Mouse (Mus musculus): ENCODE data around the gene Cdk8. TPM values are rescaled to one million over a fixed set of nuclear protein-coding genes. Genes with fewer than 3 reads are reported as not detected.
"Not testable (repeated sequence)": the region's sequence is repeated elsewhere in the genome, so short reads cannot be mapped to it uniquely, and the experiment has no call there.

Cdk8 gene
- polyA plus RNA-seq (2014; fragmentation: Nextera tagmentation; extraction: Ambion mirVana) = 26.1 and 30.9 TPM in 2 replicates

DNA sequence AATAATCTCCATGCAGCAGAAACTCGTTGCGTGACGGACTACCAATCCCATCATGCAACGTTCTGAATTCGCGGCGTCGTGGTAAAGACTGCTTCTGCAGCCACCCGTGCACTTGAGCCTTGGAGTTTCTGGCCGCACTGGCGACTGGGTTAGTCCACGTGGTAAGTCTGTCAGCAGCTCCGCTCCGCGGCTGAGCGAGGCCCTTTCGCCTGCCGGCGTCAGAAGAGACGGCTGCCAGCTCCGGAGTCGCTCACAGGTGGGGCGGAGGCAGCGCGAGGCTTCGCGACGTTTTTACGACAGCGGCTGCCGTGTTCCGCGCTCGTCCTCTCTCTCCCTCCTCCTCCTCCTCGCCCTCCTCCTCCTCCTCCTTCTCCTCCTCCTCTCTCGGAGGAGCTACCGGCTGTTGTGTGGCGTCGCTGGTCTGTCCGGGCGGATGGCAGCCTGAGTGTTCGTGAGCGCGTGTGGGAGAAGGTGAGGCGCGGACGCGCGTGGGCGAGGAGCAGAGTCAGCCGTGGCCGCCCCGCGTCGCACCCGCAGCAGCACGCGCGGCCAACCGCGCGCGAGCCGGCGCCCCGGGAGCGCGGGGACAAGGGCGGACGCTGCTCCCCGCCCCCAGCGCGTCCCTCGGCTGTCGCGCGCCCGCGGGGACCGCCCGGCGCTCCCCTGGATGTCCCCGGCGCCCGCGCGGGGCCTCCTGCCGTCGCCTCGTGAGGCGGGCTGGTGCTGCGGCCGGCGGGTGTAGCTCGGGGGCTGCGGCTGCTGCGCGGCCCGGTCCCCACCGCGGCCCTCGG is at the start of gene Cdk8:
Gene Cdk8, plus strand, starts transcription at position 367 of the 791 bp plus-strand sequence.
- Histone ChIP-seq H3K36me3 (ENCODE audit: control insufficient read depth, insufficient read depth, low read length) (no peaks in the 10 kb centered on the region), H3K9ac (replicated peaks; ENCODE audit: low read depth, low read length) (peak within 1 kb of the TSS; percentile 82), H3K4me2 (ENCODE audit: low read depth, low read length) (peak within 1 kb of the TSS; percentile 59), H3K27me3 (ENCODE audit: control insufficient read depth, insufficient read depth, low read length) (no peaks in the 10 kb centered on the region), H3K4me3 (ENCODE audit: low read depth, low read length) (peak within 1 kb of the TSS; percentile 72), H3K27ac (ENCODE audit: low read depth, low read length) (peak within 1 kb of the TSS; percentile 89), H3K4me1 (ENCODE audit: control insufficient read depth, insufficient read depth, low read length) (peaks cover 13% of the 10 kb centered on the region), H3K9me3 (ENCODE audit: control insufficient read depth, low read length) (no peaks in the 10 kb centered on the region)
- under 1% methylated on average over 88 of the region's 102 CpGs for WGBS
- ATAC-seq (ENCODE audit: low read depth) = peak; percentile 93

DNA sequence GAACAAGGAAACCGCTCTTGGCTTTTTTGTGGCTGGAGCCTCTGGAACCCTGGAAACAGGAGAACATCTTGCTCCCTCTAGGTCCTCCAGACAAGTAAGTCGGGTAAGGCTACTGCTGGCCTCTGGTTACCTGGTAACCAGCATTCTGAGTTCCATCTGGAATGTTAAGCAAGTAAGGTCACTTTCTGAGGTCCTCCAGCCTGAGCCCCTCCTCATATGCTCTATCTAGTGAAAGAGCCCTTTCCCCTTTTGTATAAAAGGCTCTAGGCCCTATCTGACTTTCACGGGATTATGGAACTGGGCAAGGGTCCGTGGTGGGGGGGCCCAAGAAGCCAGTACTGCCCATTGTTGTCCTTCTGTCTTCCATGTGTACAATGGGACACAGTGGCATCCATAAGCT is 45.8 kb upstream of the Cdk8 start, which contains the start of gene 1700001J03Rik:
Gene 1700001J03Rik, minus strand, starts transcription at position 101 of the 400 bp plus-strand sequence.
- ATAC-seq (ENCODE audit: low read depth); H3K4me3 ChIP-seq (ENCODE audit: low read depth, low read length); H3K4me2 ChIP-seq (ENCODE audit: low read depth, low read length); H3K27ac ChIP-seq (ENCODE audit: low read depth, low read length); H3K36me3 ChIP-seq (ENCODE audit: control insufficient read depth, insufficient read depth, low read length); H3K9me3 ChIP-seq (ENCODE audit: control insufficient read depth, low read length); H3K4me1 ChIP-seq (ENCODE audit: control insufficient read depth, insufficient read depth, low read length); H3K27me3 ChIP-seq (ENCODE audit: control insufficient read depth, insufficient read depth, low read length); H3K9ac ChIP-seq (replicated peaks; ENCODE audit: low read depth, low read length): not testable (repeated sequence)
- WGBS = 76% methylated on average over 4 of the region's 4 CpGs

- H3K9me3 ChIP-seq (ENCODE audit: control insufficient read depth, low read length); H3K4me1 ChIP-seq (ENCODE audit: control insufficient read depth, insufficient read depth, low read length); H3K27ac ChIP-seq (ENCODE audit: low read depth, low read length); H3K4me2 ChIP-seq (ENCODE audit: low read depth, low read length); H3K36me3 ChIP-seq (ENCODE audit: control insufficient read depth, insufficient read depth, low read length); H3K27me3 ChIP-seq (ENCODE audit: control insufficient read depth, insufficient read depth, low read length); ATAC-seq (ENCODE audit: low read depth); H3K4me3 ChIP-seq (ENCODE audit: low read depth, low read length); H3K9ac ChIP-seq (replicated peaks; ENCODE audit: low read depth, low read length): not testable (repeated sequence)
- 29% methylated on average over 5 of the region's 5 CpGs for WGBS
These were observed 43.6 kb upstream of the Cdk8 start for GRCm38 (mm10) chr5:146187441-146187840.

- Histone ChIP-seq H3K27ac (ENCODE audit: low read depth, low read length) (no peak overlapping the region), H3K9ac (replicated peaks; ENCODE audit: low read depth, low read length) (no peak overlapping the region), H3K27me3 (ENCODE audit: control insufficient read depth, insufficient read depth, low read length) (no peaks in the 10 kb centered on the region), H3K9me3 (ENCODE audit: control insufficient read depth, low read length) (no peaks in the 10 kb centered on the region), H3K4me2 (ENCODE audit: low read depth, low read length) (no peak overlapping the region), H3K36me3 (ENCODE audit: control insufficient read depth, insufficient read depth, low read length) (no peaks in the 10 kb centered on the region), H3K4me1 (ENCODE audit: control insufficient read depth, insufficient read depth, low read length) (no peaks in the 10 kb centered on the region), H3K4me3 (ENCODE audit: low read depth, low read length) (no peak overlapping the region)
- ATAC-seq (ENCODE audit: low read depth) = no peak
- 84% methylated on average over 1 of the region's 1 CpGs for WGBS
These were observed 42.9 kb upstream of the Cdk8 start for GRCm38 (mm10) chr5:146188144-146188543.

GRCm38 (mm10) chr5:146188712-146189111 is 42.3 kb upstream of the Cdk8 start:
- H3K36me3 ChIP-seq (ENCODE audit: control insufficient read depth, insufficient read depth, low read length) = no peaks in the 10 kb centered on the region
- H3K4me2 ChIP-seq (ENCODE audit: low read depth, low read length) = no peak overlapping the region
- 79% methylated on average over 7 of the region's 7 CpGs for WGBS
- H3K4me3 ChIP-seq (ENCODE audit: low read depth, low read length) = no peak overlapping the region
- no peak overlapping the region for H3K27ac ChIP-seq (ENCODE audit: low read depth, low read length)
- H3K9me3 ChIP-seq (ENCODE audit: control insufficient read depth, low read length) = no peaks in the 10 kb centered on the region
- no peaks in the 10 kb centered on the region for H3K27me3 ChIP-seq (ENCODE audit: control insufficient read depth, insufficient read depth, low read length)
- no peak overlapping the region for H3K9ac ChIP-seq (replicated peaks; ENCODE audit: low read depth, low read length)
- no peak for ATAC-seq (ENCODE audit: low read depth)
- no peaks in the 10 kb centered on the region for H3K4me1 ChIP-seq (ENCODE audit: control insufficient read depth, insufficient read depth, low read length)

DNA sequence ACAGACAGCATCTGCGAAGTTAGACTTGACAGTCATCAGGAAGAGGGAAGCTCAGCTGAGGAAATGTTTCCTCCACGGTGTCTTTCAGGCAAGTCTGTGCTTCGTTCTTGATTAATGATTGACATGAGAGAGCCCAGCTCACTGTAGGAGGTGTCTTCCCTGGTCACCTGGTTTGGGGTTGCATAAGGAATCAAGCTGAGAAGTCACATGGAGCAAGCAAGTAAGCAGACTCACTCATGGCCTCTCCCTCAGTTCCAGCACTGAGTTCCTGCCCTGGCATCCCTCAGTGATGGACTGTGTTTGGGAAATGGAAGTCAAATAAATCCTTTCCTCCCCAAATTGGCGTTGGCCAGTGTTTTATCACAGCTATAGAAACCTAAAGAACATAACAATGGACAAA is 40.9 kb upstream of the Cdk8 start:
- Histone ChIP-seq H3K9me3 (ENCODE audit: control insufficient read depth, low read length) (peaks cover 2% of the 10 kb centered on the region; the same call in 1 of the 2 replicates), H3K27me3 (ENCODE audit: control insufficient read depth, insufficient read depth, low read length) (no peaks in the 10 kb centered on the region), H3K4me2 (ENCODE audit: low read depth, low read length) (no peak overlapping the region), H3K36me3 (ENCODE audit: control insufficient read depth, insufficient read depth, low read length) (no peaks in the 10 kb centered on the region), H3K4me3 (ENCODE audit: low read depth, low read length) (no peak overlapping the region), H3K4me1 (ENCODE audit: control insufficient read depth, insufficient read depth, low read length) (no peaks in the 10 kb centered on the region), H3K27ac (ENCODE audit: low read depth, low read length) (no peak overlapping the region), H3K9ac (replicated peaks; ENCODE audit: low read depth, low read length) (no peak overlapping the region)
- 74% methylated on average over 4 of the region's 4 CpGs for WGBS
- no peak for ATAC-seq (ENCODE audit: low read depth)

- H3K36me3 ChIP-seq (ENCODE audit: control insufficient read depth, insufficient read depth, low read length) = no peaks in the 10 kb centered on the region
- H3K27me3 ChIP-seq (ENCODE audit: control insufficient read depth, insufficient read depth, low read length) = no peaks in the 10 kb centered on the region
- H3K4me1 ChIP-seq (ENCODE audit: control insufficient read depth, insufficient read depth, low read length) = no peaks in the 10 kb centered on the region
- H3K9ac ChIP-seq (replicated peaks; ENCODE audit: low read depth, low read length) = no peak overlapping the region
- no peak overlapping the region for H3K4me3 ChIP-seq (ENCODE audit: low read depth, low read length)
- 62% methylated on average over 3 of the region's 3 CpGs for WGBS
- no peak overlapping the region for H3K27ac ChIP-seq (ENCODE audit: low read depth, low read length)
- H3K9me3 ChIP-seq (ENCODE audit: control insufficient read depth, low read length) = peaks cover 2% of the 10 kb centered on the region; the same call in 1 of the 2 replicates
- no peak for ATAC-seq (ENCODE audit: low read depth)
- H3K4me2 ChIP-seq (ENCODE audit: low read depth, low read length) = no peak overlapping the region
These were observed 40.3 kb upstream of the Cdk8 start for GRCm38 (mm10) chr5:146190501-146191269.

- Histone ChIP-seq H3K9me3 (ENCODE audit: control insufficient read depth, low read length) (peaks cover 2% of the 10 kb centered on the region; the same call in 1 of the 2 replicates), H3K4me3 (ENCODE audit: low read depth, low read length) (no peak overlapping the region), H3K27me3 (ENCODE audit: control insufficient read depth, insufficient read depth, low read length) (no peaks in the 10 kb centered on the region), H3K36me3 (ENCODE audit: control insufficient read depth, insufficient read depth, low read length) (no peaks in the 10 kb centered on the region), H3K9ac (replicated peaks; ENCODE audit: low read depth, low read length) (no peak overlapping the region), H3K4me2 (ENCODE audit: low read depth, low read length) (no peak overlapping the region), H3K27ac (ENCODE audit: low read depth, low read length) (no peak overlapping the region), H3K4me1 (ENCODE audit: control insufficient read depth, insufficient read depth, low read length) (no peaks in the 10 kb centered on the region)
- 89% methylated on average over 8 of the region's 8 CpGs for WGBS
- no peak for ATAC-seq (ENCODE audit: low read depth)
These were observed 37.7 kb upstream of the Cdk8 start for GRCm38 (mm10) chr5:146193360-146193759.

GRCm38 (mm10) chr5:146199073-146199472 is 32.0 kb upstream of the Cdk8 start:
- H3K27ac ChIP-seq (ENCODE audit: low read depth, low read length) = no peak overlapping the region
- H3K36me3 ChIP-seq (ENCODE audit: control insufficient read depth, insufficient read depth, low read length) = peaks cover 9% of the 10 kb centered on the region; the same call in 1 of the 2 replicates
- peaks cover 2% of the 10 kb centered on the region; the same call in 1 of the 2 replicates for H3K9me3 ChIP-seq (ENCODE audit: control insufficient read depth, low read length)
- H3K4me1 ChIP-seq (ENCODE audit: control insufficient read depth, insufficient read depth, low read length) = no peaks in the 10 kb centered on the region
- H3K4me3 ChIP-seq (ENCODE audit: low read depth, low read length) = no peak overlapping the region
- no peaks in the 10 kb centered on the region for H3K27me3 ChIP-seq (ENCODE audit: control insufficient read depth, insufficient read depth, low read length)
- H3K4me2 ChIP-seq (ENCODE audit: low read depth, low read length) = no peak overlapping the region
- no peak overlapping the region for H3K9ac ChIP-seq (replicated peaks; ENCODE audit: low read depth, low read length)
- ATAC-seq (ENCODE audit: low read depth) = no peak

All from neural tube, embryonic 14.5 days (tissue).